Mouse (Mus musculus) intestine, postnatal 0 days (tissue): ENCODE results near the gene Olfr825. TPM values are rescaled to one million over a fixed set of nuclear protein-coding genes. Genes with fewer than 3 reads are reported as not detected.
"Not testable (repeated sequence)": the region's sequence is repeated elsewhere in the genome, so short reads cannot be mapped to it uniquely, and the experiment has no call there.

Experiments
- ATAC-seq: fragments of 200-750 bp; cut with Nextera tagmentation; 2 replicates; pipeline ENCODE4 v1.8.0; 2017; ENCODE audit warnings: mild to moderate bottlenecking, moderate TSS enrichment, moderate library complexity
- H3K27ac ChIP-seq: fragments of 300-500 bp; sonication (generic); 2 replicates; pipeline ENCODE4 v1.5.1; 2014; ENCODE audit warnings: mild to moderate bottlenecking, low read depth, low read length, moderate library complexity
- H3K27me3 ChIP-seq: fragments of 300-500 bp; sonication (generic); replicated peaks from 2 replicates; pipeline ENCODE4 v1.6.1; 2014; ENCODE audit warnings: low read length, mixed read lengths; ENCODE audit not compliant: control insufficient read depth, insufficient read depth
- H3K36me3 ChIP-seq: fragments of 300-500 bp; sonication (generic); 2 replicates; pipeline ENCODE4 v1.6.1; 2014; ENCODE audit warnings: mild to moderate bottlenecking, moderate library complexity; ENCODE audit not compliant: control insufficient read depth, insufficient read depth
- H3K4me1 ChIP-seq: fragments of 300-500 bp; sonication (generic); replicated peaks from 2 replicates; pipeline ENCODE4 v1.6.1; 2014; ENCODE audit warnings: antibody characterized with exemption, low read length, mixed read lengths; ENCODE audit not compliant: control insufficient read depth, insufficient read depth
- H3K4me2 ChIP-seq: fragments of 300-500 bp; sonication (generic); replicated peaks from 2 replicates; pipeline ENCODE4 v1.6.1; 2014; ENCODE audit warnings: low read depth, mild to moderate bottlenecking, moderate library complexity
- H3K4me3 ChIP-seq: fragments of 300-500 bp; sonication (generic); 2 replicates; pipeline ENCODE4 v1.5.1; 2014; ENCODE audit warnings: low read depth, low read length
- H3K9ac ChIP-seq: fragments of 300-500 bp; sonication (generic); 2 replicates; pipeline ENCODE4 v1.6.1; 2014; ENCODE audit warnings: mild to moderate bottlenecking, low read depth, low read length
- H3K9me3 ChIP-seq: fragments of 300-500 bp; sonication (generic); 2 replicates; pipeline ENCODE4 v1.6.1; 2016; ENCODE audit warnings: mixed run types; ENCODE audit not compliant: control insufficient read depth
- WGBS: fragments of 180-500 bp; shearing (Covaris S2); extraction: QIAGEN DNeasy Blood & Tissue Kit; methylation state at CpG from one replicate; pipeline ENCODE4 v1.1.7; 2014; 5-methylcytosine and 5-hydroxymethylcytosine counted together
- polyA plus RNA-seq: library from polyadenylated mRNA; unstranded; fragments of >200 nt; fragmentation: Nextera tagmentation; extraction: Ambion mirVana; gene quantifications from 2 replicates; pipeline ENCODE4 v1.2.1, GENCODE M21; 2015

The Olfr825 gene
- polyA plus RNA-seq, 1 experiment from 2014 or later, result not detected

GRCm38 (mm10) chr10:130115283-130115682 is 51.3 kb downstream of the Olfr825 start, which contains the start of gene Olfr823:
Olfr823 (minus strand) TSS chr10:130115383.
- not testable (repeated sequence) for H3K36me3 ChIP-seq, H3K9me3 ChIP-seq, H3K4me3 ChIP-seq, H3K27ac ChIP-seq, H3K4me2 ChIP-seq, ATAC-seq, H3K9ac ChIP-seq, H3K27me3 ChIP-seq, H3K4me1 ChIP-seq
- 91% methylated on average over 1 of the region's 1 CpGs for whole genome bisulfite sequencing

Other genes starting within 250 kb of the Olfr825 start
- gene Olfr818, start 217.7 kb downstream of the Olfr825 start, polyA plus RNA-seq, result not detected in 2 replicates
- gene Olfr819, start 199.5 kb downstream of the Olfr825 start, polyA plus RNA-seq, result not detected in 2 replicates
- not detected in 2 replicates for gene Olfr247, start 190.6 kb downstream of the Olfr825 start, polyA plus RNA-seq
- not detected in 2 replicates for gene Gm10310, start 181.7 kb downstream of the Olfr825 start, polyA plus RNA-seq
- not detected in 2 replicates for gene Olfr820, start 154.1 kb downstream of the Olfr825 start, polyA plus RNA-seq
- gene Olfr821, start 136.4 kb downstream of the Olfr825 start, polyA plus RNA-seq, result not detected in 2 replicates
- gene Olfr822, start 95.6 kb downstream of the Olfr825 start, polyA plus RNA-seq, result not detected in 2 replicates
- gene Olfr823, start 51.4 kb downstream of the Olfr825 start, polyA plus RNA-seq, result not detected in 2 replicates
- gene Olfr824, start 36.8 kb downstream of the Olfr825 start, polyA plus RNA-seq, result not detected in 2 replicates
- gene Olfr826, start 17.4 kb upstream of the Olfr825 start, polyA plus RNA-seq, result not detected in 2 replicates
- gene Olfr827, start 47.6 kb upstream of the Olfr825 start, polyA plus RNA-seq, result not detected in 2 replicates
- not detected in 2 replicates for gene Neurod4, start 113.5 kb upstream of the Olfr825 start, polyA plus RNA-seq
- 0.48 and 0.64 TPM in 2 replicates for gene Tespa1, start 156.1 kb upstream of the Olfr825 start, polyA plus RNA-seq
- gene Vmn2r84, start 227.6 kb upstream of the Olfr825 start, polyA plus RNA-seq, result not detected in 2 replicates